Mouse (Mus musculus) macrophage (primary cell): ENCODE measurements around the gene Ermard. TPM values are rescaled to one million over a fixed set of nuclear protein-coding genes. Genes with fewer than 3 reads are reported as not detected.

ENCODE experiments used
- H3K27ac ChIP-seq: fragments of 350-480 bp; formaldehyde crosslinking; 2 replicates; pipeline ENCODE4 v1.9.0; 2021
- H3K36me3 ChIP-seq: fragments of 350-480 bp; formaldehyde crosslinking; 2 replicates; pipeline ENCODE4 v1.9.0; 2021; ENCODE audit errors: inconsistent target
- H3K4me3 ChIP-seq: fragments of 350-480 bp; formaldehyde crosslinking; 2 replicates; pipeline ENCODE4 v1.9.0; 2021; ENCODE audit errors: inconsistent target
- H3K79me2 ChIP-seq: fragments of 350-480 bp; formaldehyde crosslinking; 2 replicates; pipeline ENCODE4 v1.9.0; 2021; ENCODE audit errors: inconsistent target
- WGBS: methylation state at CpG from one replicate; pipeline ENCODE4 v1.1.7; 2026; ENCODE audit warnings: inconsistent platforms; ENCODE audit not compliant: missing documents; 5-methylcytosine and 5-hydroxymethylcytosine counted together
- polyA plus RNA-seq: library from polyadenylated mRNA; stranded (reverse); fragments of 250-400 nt; gene quantifications from 3 replicates; pipeline ENCODE4 v1.2.4, GENCODE M21; 2018; ENCODE audit warnings: inconsistent platforms

Gene Ermard
- polyA plus RNA-seq, 1 experiment from 2014 or later: 29.8 TPM

GRCm38 (mm10) chr17:15077536-15077935 lies 36.5 kb downstream of the Ermard start:
- H3K79me2 ChIP-seq: no peaks in the 10 kb centered on the region
- H3K36me3 ChIP-seq: peaks cover 1% of the 10 kb centered on the region
- H3K27ac ChIP-seq: no peak overlapping the region
- H3K4me3 ChIP-seq: no peak overlapping the region
- 94% methylated on average over 2 of the region's 2 CpGs for WGBS

GRCm38 (mm10) chr17:15084226-15084848 lies 43.3 kb downstream of the Ermard start:
- Histone ChIP-seq H3K79me2 (no peaks in the 10 kb centered on the region), H3K27ac (no peak overlapping the region), H3K4me3 (no peak overlapping the region), H3K36me3 (no peaks in the 10 kb centered on the region)
- 54% methylated on average over 13 of the region's 13 CpGs for WGBS

GRCm38 (mm10) chr17:15085006-15085405 lies 44.0 kb downstream of the Ermard start:
- Histone ChIP-seq H3K79me2 (no peaks in the 10 kb centered on the region), H3K4me3 (no peak overlapping the region), H3K27ac (no peak overlapping the region), H3K36me3 (no peaks in the 10 kb centered on the region)
- 91% methylated on average over 1 of the region's 2 CpGs for WGBS

- Histone ChIP-seq H3K27ac (no peak overlapping the region), H3K79me2 (no peaks in the 10 kb centered on the region), H3K36me3 (no peaks in the 10 kb centered on the region), H3K4me3 (no peak overlapping the region)
- 100% methylated on average over 2 of the region's 2 CpGs for WGBS
These were observed 47.2 kb downstream of the Ermard start for GRCm38 (mm10) chr17:15088166-15088565.

- WGBS: 71% methylated on average over 8 of the region's 8 CpGs
- Histone ChIP-seq H3K36me3 (no peaks in the 10 kb centered on the region), H3K27ac (no peak overlapping the region), H3K4me3 (no peak overlapping the region), H3K79me2 (no peaks in the 10 kb centered on the region)
These were observed 47.6 kb downstream of the Ermard start for GRCm38 (mm10) chr17:15088591-15089001.

GRCm38 (mm10) chr17:15091739-15092138 lies 50.7 kb downstream of the Ermard start:
- WGBS: 88% methylated on average over 3 of the region's 3 CpGs
- Histone ChIP-seq H3K79me2 (no peaks in the 10 kb centered on the region), H3K27ac (no peak overlapping the region), H3K4me3 (no peak overlapping the region), H3K36me3 (no peaks in the 10 kb centered on the region)

GRCm38 (mm10) chr17:15093523-15093922 lies 52.5 kb downstream of the Ermard start:
- WGBS: 58% methylated on average over 3 of the region's 3 CpGs
- H3K36me3 ChIP-seq: no peaks in the 10 kb centered on the region
- no peaks in the 10 kb centered on the region for H3K79me2 ChIP-seq
- no peak overlapping the region for H3K4me3 ChIP-seq
- no peak overlapping the region for H3K27ac ChIP-seq

GRCm38 (mm10) chr17:15096853-15097252 lies 55.8 kb downstream of the Ermard start:
- Histone ChIP-seq H3K27ac (no peak overlapping the region), H3K36me3 (no peaks in the 10 kb centered on the region), H3K79me2 (no peaks in the 10 kb centered on the region), H3K4me3 (no peak overlapping the region)
- 62% methylated on average over 6 of the region's 6 CpGs for WGBS

- H3K27ac ChIP-seq: no peak overlapping the region
- no peaks in the 10 kb centered on the region for H3K36me3 ChIP-seq
- H3K79me2 ChIP-seq: no peaks in the 10 kb centered on the region
- 94% methylated on average over 1 of the region's 1 CpGs for WGBS
- H3K4me3 ChIP-seq: no peak overlapping the region
These were observed 57.7 kb downstream of the Ermard start for GRCm38 (mm10) chr17:15098677-15099076.

GRCm38 (mm10) chr17:15101355-15101754 lies 60.3 kb downstream of the Ermard start:
- Histone ChIP-seq H3K4me3 (no peak overlapping the region), H3K79me2 (no peaks in the 10 kb centered on the region), H3K27ac (no peak overlapping the region), H3K36me3 (no peaks in the 10 kb centered on the region)
- 87% methylated on average over 4 of the region's 4 CpGs for WGBS

GRCm38 (mm10) chr17:15107143-15107649 lies 66.2 kb downstream of the Ermard start:
- WGBS: 23% methylated on average over 9 of the region's 9 CpGs
- Histone ChIP-seq H3K4me3 (no peak overlapping the region), H3K36me3 (no peaks in the 10 kb centered on the region), H3K27ac (no peak overlapping the region), H3K79me2 (no peaks in the 10 kb centered on the region)

GRCm38 (mm10) chr17:15108473-15109441 lies 67.7 kb downstream of the Ermard start:
- no peak overlapping the region for H3K27ac ChIP-seq
- H3K36me3 ChIP-seq: no peaks in the 10 kb centered on the region
- H3K79me2 ChIP-seq: no peaks in the 10 kb centered on the region
- no peak overlapping the region for H3K4me3 ChIP-seq
- 71% methylated on average over 20 of the region's 20 CpGs for WGBS

- 93% methylated on average over 3 of the region's 3 CpGs for WGBS
- H3K79me2 ChIP-seq: no peaks in the 10 kb centered on the region
- no peak overlapping the region for H3K27ac ChIP-seq
- no peak overlapping the region for H3K4me3 ChIP-seq
- H3K36me3 ChIP-seq: no peaks in the 10 kb centered on the region
These were observed 74.5 kb downstream of the Ermard start for GRCm38 (mm10) chr17:15115550-15115949.

GRCm38 (mm10) chr17:15120096-15120495 lies 79.1 kb downstream of the Ermard start:
- WGBS: 94% methylated on average over 4 of the region's 4 CpGs
- Histone ChIP-seq H3K36me3 (no peaks in the 10 kb centered on the region), H3K79me2 (no peaks in the 10 kb centered on the region), H3K27ac (no peak overlapping the region), H3K4me3 (no peak overlapping the region)

- over 99% methylated on average over 6 of the region's 6 CpGs for WGBS
- Histone ChIP-seq H3K4me3 (no peak overlapping the region), H3K27ac (no peak overlapping the region), H3K79me2 (no peaks in the 10 kb centered on the region), H3K36me3 (no peaks in the 10 kb centered on the region)
These were observed 79.6 kb downstream of the Ermard start for GRCm38 (mm10) chr17:15120569-15120968.
